Mouse (Mus musculus) inflammation-experienced regulatory T-cells (primary cell): ENCODE data around the gene Mmp9. TPM values are rescaled to one million over a fixed set of nuclear protein-coding genes. Genes with fewer than 3 reads are reported as not detected.

Experiments used
- polyA plus RNA-seq, 2 experiments: library from polyadenylated mRNA; unstranded; fragments of 100-300 nt; shearing (Covaris generic); gene quantifications; one replicate each; pipeline ENCODE4 v1.2.1; 2017

Gene Mmp9
- polyA plus RNA-seq, result 1 to 10 TPM; 3.2 to 8.8 TPM

DNA sequence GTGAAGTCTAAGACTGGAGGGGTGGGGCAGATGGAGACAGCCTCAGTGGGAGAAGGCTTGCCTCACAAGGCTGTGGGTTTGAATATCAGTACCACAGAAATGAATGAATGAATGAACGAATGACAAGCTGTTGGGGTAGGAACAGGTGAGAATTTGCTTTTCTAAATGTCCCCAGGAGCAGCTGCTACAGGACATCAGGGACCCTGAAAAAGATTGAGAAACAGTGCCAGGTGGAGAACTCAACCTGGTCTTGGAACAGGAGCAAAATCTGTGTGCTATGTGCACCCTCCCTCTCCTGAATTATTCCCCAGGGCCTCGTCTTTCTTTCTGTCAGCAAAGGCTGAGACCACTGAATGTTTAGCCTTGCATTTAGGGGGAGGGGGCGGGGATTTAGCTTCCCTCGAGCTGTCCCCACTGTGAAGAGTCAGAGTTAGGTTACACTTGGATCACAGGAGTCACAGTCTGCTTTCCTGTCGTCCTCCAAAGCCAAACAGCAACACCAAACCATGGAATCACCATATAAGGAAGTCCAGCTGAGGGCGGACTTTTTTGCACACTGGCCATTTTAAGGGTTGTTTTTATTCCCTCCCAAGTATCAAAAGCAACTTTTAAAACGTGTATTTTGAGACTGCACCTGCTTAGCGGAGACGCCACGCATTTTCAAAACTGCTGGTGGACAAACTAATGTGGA, at the start of gene Mmp9:
TSS of gene Mmp9 (plus strand) at position 641 of the 691 bp plus-strand sequence.

DNA sequence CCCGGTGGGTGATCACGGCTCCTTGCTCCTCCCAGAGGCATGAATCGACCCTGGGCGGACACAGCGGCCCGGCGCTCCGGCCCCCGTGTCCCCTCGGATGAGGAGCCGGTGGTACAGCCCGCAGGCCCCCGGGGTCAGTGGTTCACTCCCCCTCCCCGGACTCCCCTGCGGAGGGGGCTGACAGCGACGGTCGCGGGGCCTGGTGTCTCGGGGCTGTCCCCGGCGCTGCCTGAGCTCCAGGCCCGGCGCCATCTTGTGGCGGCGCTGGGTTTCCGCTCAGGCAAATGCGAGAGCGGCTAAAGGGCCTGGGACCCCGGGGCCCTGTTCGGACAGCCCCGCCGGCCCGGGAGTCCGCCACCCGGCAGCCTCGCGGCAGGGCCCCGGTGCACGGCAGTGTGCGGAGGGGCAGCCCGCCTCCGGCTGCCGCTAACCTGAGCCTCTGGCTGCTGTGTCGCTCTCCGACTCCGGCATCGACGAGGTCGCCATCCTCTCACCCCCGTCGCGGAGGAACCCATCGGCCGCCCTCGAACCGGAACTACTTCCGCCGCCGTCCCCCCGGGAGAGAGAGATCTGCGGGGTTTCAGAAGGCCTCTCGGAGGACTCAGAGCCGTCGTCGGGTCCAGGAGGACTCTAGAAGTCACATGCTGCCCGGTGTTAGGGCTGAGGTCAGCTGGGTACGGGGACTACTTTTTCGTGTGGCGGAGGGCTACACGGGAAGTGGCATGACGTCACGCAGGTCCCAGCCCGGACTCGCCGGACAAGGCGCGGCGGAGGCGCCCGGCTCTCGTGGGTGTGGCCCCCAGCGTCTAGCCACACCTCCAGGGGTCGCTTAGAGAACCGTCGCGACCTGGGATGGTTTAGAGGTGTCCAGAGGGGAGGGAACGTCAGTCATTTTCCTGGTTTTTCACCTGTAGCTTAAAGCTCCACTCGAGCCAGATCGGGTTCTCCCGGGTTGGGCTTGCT, 29.2 kb upstream of the Mmp9 start, which contains the start of gene Zfp335:
TSS of gene Zfp335 (minus strand) at position 672 of the 963 bp plus-strand sequence.

DNA sequence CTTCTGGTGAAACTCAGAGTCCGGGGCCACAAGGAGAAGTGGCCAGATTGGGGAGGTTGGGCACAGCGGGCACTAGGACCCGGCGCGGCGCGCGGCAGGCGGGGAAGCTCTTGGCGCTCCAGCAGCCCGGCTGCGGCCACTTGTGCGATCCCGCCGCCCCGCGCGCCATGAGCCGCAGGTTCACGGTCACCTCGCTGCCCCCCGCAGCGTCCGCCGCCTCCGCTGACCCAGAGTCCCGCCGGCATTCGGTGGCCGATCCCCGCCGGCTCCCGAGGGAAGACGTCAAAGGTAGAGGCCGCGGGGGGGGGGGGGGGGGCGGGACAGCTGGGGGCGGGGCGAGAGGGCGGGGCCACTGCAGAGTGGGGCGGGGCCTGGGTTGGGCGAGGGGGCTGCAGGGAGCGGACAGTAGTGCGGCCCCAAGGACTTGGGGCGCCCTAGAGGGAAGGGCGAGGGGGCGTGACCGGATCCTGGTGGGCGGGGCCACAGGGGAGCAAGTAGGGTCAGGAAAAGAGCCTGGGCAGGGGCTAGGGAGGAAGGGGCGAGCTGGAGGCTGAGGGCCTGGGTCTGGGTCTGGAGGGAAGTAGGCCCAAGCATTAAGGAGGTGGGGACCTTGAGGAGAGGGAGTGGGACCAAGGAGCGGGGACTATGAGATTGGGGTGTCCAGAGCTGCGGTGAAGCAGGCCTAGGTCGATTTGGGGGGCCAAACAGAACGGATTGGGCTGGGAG, 20.3 kb downstream of the Mmp9 start, which contains the start of gene Slc12a5:
TSS of gene Slc12a5 (plus strand) at position 87 of the 726 bp plus-strand sequence.

Other genes starting within 250 kb of the Mmp9 start
- gene Spint4, start 242.3 kb upstream of the Mmp9 start, polyA plus RNA-seq, result not detected
- not detected for gene Spint5, start 225.5 kb upstream of the Mmp9 start, polyA plus RNA-seq
- gene Wfdc3, start 194.8 kb upstream of the Mmp9 start, polyA plus RNA-seq, result 1 to 10 TPM in 1 of 2 experiments, under 1 TPM in 1; 0.20 to 2.9 TPM
- gene Dnttip1, start 194.8 kb upstream of the Mmp9 start, polyA plus RNA-seq, result 10 to 100 TPM; 61.3 to 61.5 TPM
- gene Ube2c, start 170.9 kb upstream of the Mmp9 start, polyA plus RNA-seq, result 1 to 10 TPM; 1.7 to 2.9 TPM
- not detected for gene Tnnc2, start 160.8 kb upstream of the Mmp9 start, polyA plus RNA-seq
- 1 to 10 TPM; 8.2 to 9.8 TPM for gene Snx21, start 155.0 kb upstream of the Mmp9 start, polyA plus RNA-seq
- gene Acot8, start 135.9 kb upstream of the Mmp9 start, polyA plus RNA-seq, result 10 to 100 TPM; 29.7 to 34.5 TPM
- 10 to 100 TPM in 1 of 2 experiments, 1 to 10 TPM in 1; 8.2 to 11.0 TPM for gene Zswim3, start 135.7 kb upstream of the Mmp9 start, polyA plus RNA-seq
- gene Zswim1, start 118.1 kb upstream of the Mmp9 start, polyA plus RNA-seq, result 10 to 100 TPM; 19.3 to 20.7 TPM
- gene Spata25, start 112.2 kb upstream of the Mmp9 start, polyA plus RNA-seq, result not detected
- gene Ctsa, start 107.9 kb upstream of the Mmp9 start, polyA plus RNA-seq, result 100 to 1,000 TPM; 179 to 196 TPM
- gene Neurl2, start 107.3 kb upstream of the Mmp9 start, polyA plus RNA-seq, result 1 to 10 TPM; 1.3 to 2.8 TPM
- 1 to 10 TPM in 1 of 2 experiments, under 1 TPM in 1; 0.52 to 9.3 TPM for gene Pltp, start 83.1 kb upstream of the Mmp9 start, polyA plus RNA-seq
- gene Pcif1, start 61.5 kb upstream of the Mmp9 start, polyA plus RNA-seq, result 100 to 1,000 TPM; 109 to 125 TPM
- 10 to 100 TPM; 35.0 to 36.2 TPM for gene Zfp335, start 29.0 kb upstream of the Mmp9 start, polyA plus RNA-seq
- gene Slc12a5, start 20.0 kb downstream of the Mmp9 start, polyA plus RNA-seq, result 1 to 10 TPM in 1 of 2 experiments, under 1 TPM in 1; 0.12 to 1.2 TPM
- 10 to 100 TPM; 49.9 to 58.0 TPM for gene Ncoa5, start 94.1 kb downstream of the Mmp9 start, polyA plus RNA-seq
- gene Cd40, start 114.8 kb downstream of the Mmp9 start, polyA plus RNA-seq, result 1 to 10 TPM; 2.4 to 3.3 TPM
- gene 1700025C18Rik, start 150.0 kb downstream of the Mmp9 start, polyA plus RNA-seq, result not detected